Mouse (Mus musculus) hindbrain, embryonic 11.5 days (tissue): ENCODE results near the gene Itgb3bp. TPM values are rescaled to one million over a fixed set of nuclear protein-coding genes. Genes with fewer than 3 reads are reported as not detected.

Source experiments
- ATAC-seq: fragments of 200-750 bp; cut with Nextera tagmentation; 2 replicates; pipeline ENCODE4 v1.8.0; 2017; ENCODE audit warnings: mild to moderate bottlenecking, moderate TSS enrichment, moderate library complexity; ENCODE audit not compliant: low FRiP score
- DNase-seq: peaks from one replicate; pipeline ENCODE4 v3.0.0-alpha.2; 2015; ENCODE audit warnings: low spot score
- H3K27ac ChIP-seq: fragments of 300-500 bp; sonication (generic); 2 replicates; pipeline ENCODE4 v1.5.1; 2014; ENCODE audit warnings: mild to moderate bottlenecking, low read depth, low read length
- H3K27me3 ChIP-seq: fragments of 300-500 bp; sonication (generic); 2 replicates; pipeline ENCODE4 v1.6.1; 2014; ENCODE audit warnings: mild to moderate bottlenecking, low read length, moderate library complexity, mixed read lengths; ENCODE audit not compliant: control insufficient read depth, insufficient read depth
- H3K36me3 ChIP-seq: fragments of 300-500 bp; sonication (generic); 2 replicates; pipeline ENCODE4 v1.6.1; 2014; ENCODE audit warnings: mild to moderate bottlenecking, low read length, moderate library complexity, mixed read lengths; ENCODE audit not compliant: control insufficient read depth, insufficient read depth
- H3K4me1 ChIP-seq: fragments of 300-500 bp; sonication (generic); replicated peaks from 2 replicates; pipeline ENCODE4 v1.6.1; 2014; ENCODE audit warnings: low read length, mixed read lengths; ENCODE audit not compliant: control insufficient read depth, insufficient read depth
- H3K4me2 ChIP-seq: fragments of 300-500 bp; sonication (generic); replicated peaks from 2 replicates; pipeline ENCODE4 v1.6.1; 2014; ENCODE audit warnings: mild to moderate bottlenecking, low read depth, low read length
- H3K4me3 ChIP-seq: fragments of 300-500 bp; sonication (generic); 2 replicates; pipeline ENCODE4 v1.5.1; 2014; ENCODE audit warnings: low read depth, low read length
- H3K9ac ChIP-seq: fragments of 300-500 bp; sonication (generic); 2 replicates; pipeline ENCODE4 v1.6.1; 2014; ENCODE audit warnings: low read depth, low read length
- H3K9me3 ChIP-seq: fragments of 300-500 bp; sonication (generic); 2 replicates; pipeline ENCODE4 v1.6.1; 2016; ENCODE audit warnings: low read length; ENCODE audit not compliant: control insufficient read depth
- WGBS: fragments of 180-500 bp; shearing (Covaris S2); extraction: QIAGEN DNeasy Blood & Tissue Kit; methylation state at CpG from one replicate; pipeline ENCODE4 v1.1.7; 2014; 5-methylcytosine and 5-hydroxymethylcytosine counted together
- polyA plus RNA-seq: library from polyadenylated mRNA; unstranded; fragments of >200 nt; fragmentation: Nextera tagmentation; extraction: Ambion mirVana; gene quantifications from 2 replicates; pipeline ENCODE4 v1.2.1, GENCODE M21; 2014

The Itgb3bp gene
- polyA plus RNA-seq, 1 experiment from 2014 or later: 48.1 TPM

DNA sequence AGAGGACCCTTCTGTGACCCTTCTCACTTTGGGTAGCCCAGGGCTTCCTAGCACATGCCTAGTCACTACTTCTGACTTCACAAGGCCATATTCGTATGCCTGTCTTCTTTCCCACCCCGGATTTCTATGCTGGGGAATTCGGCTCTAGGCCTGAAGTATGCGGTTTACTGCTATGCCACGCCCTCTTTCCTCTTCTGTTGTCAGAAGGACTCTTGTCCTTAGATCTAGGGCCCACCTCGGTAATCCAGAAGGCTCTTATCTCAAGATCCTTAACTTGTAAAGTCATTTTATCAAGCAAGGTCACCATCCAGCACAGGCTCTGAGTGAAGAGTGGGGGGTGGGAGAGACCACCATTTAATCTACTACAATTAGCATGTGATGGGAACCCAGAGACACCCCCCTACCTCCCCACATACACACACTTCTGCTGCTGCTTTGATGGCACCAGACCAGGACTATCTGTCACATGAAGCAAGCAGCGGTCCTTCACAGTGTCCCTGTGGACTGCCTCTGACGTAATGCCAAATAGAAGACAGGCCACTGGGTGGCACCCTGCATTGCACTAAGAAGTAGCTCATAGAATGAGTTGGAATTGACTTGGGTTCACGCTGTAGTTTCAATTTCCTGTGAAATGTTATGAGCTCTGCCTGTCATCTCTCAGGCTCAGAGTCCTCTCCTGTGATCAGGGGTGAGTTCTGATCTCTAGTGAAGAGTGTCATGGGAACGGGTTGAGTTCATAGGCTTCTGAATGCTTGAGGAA, 12.2 kb upstream of the Itgb3bp start:
- H3K9ac ChIP-seq: no peak overlapping the region
- H3K27me3 ChIP-seq: no peaks in the 10 kb centered on the region
- H3K4me3 ChIP-seq: no peak overlapping the region
- no peak overlapping the region for H3K4me2 ChIP-seq
- no peaks in the 10 kb centered on the region for H3K9me3 ChIP-seq
- no peak for DNase-seq
- H3K27ac ChIP-seq: no peak overlapping the region
- 83% methylated on average over 10 of the region's 10 CpGs for WGBS
- H3K4me1 ChIP-seq: no peaks in the 10 kb centered on the region
- no peak for ATAC-seq
- no peaks in the 10 kb centered on the region for H3K36me3 ChIP-seq

DNA sequence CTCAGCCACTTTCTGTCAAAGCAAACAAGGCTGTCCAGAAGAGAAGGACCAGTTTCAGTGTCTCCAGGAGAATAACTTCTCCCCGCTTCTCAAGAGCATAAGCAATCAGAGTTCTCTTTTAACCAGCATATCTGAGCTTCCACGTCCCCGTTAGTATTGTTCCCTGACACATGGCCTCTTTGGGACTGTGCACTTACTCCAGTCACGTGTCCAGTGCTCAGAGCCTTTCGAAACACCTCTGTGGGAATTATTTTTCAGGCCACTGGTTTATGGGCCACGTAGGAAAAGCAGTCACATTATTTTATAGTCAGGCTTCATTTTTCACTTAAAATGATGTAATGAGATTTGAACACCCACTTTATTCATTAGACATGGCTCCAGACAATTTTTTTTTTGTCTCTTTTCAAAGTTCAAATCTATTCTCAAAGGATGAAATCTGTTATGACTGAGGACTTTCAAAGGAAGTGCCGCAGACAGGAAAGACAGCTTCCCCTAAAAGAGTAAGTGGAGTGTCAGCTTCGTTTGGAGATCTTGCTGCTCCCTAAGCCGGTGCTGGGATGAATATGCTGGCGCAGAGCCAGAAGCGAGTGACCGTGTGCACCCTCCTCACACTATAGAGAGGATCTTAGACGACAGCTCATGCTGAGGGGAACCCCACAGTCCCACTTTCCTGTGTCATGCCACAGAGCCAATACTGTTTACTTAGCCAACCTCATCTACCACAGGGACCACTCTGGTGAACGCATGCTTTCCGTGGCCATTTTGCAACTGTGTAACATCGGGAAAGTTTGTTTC, 10.3 kb upstream of the Itgb3bp start:
- Histone ChIP-seq H3K27ac (no peak overlapping the region), H3K4me2 (no peak overlapping the region), H3K36me3 (no peaks in the 10 kb centered on the region), H3K4me1 (no peaks in the 10 kb centered on the region), H3K4me3 (no peak overlapping the region), H3K9ac (no peak overlapping the region), H3K27me3 (no peaks in the 10 kb centered on the region), H3K9me3 (no peaks in the 10 kb centered on the region)
- ATAC-seq: no peak
- WGBS: 74% methylated on average over 16 of the region's 16 CpGs
- DNase-seq: no peak

DNA sequence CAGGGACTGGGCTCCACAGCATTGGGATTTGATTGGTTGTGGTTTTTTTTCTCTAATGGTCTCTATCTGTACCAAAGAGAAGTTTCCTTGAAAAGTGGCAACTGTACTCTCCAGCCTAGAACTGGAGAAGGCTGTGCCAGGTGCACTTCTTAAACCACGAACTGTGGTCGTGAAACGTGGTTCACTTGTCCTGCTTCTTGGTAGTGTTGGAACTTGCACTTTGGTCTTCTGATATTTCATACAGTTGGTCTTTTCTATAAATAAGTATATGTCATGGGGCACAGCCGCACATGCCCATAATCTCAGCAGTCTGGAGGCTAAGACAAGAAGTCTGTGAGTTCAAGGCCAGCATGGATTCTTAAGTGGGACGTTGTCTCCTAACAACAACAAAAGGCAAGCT, 6.7 kb upstream of the Itgb3bp start:
- DNase-seq (no peak), ATAC-seq (no peak)
- no peak overlapping the region for H3K9ac ChIP-seq
- H3K9me3 ChIP-seq: no peaks in the 10 kb centered on the region
- no peaks in the 10 kb centered on the region for H3K27me3 ChIP-seq
- H3K36me3 ChIP-seq: no peaks in the 10 kb centered on the region
- H3K27ac ChIP-seq: no peak overlapping the region
- no peak overlapping the region for H3K4me3 ChIP-seq
- H3K4me2 ChIP-seq: no peak overlapping the region
- WGBS: 92% methylated on average over 5 of the region's 5 CpGs
- no peaks in the 10 kb centered on the region for H3K4me1 ChIP-seq

DNA sequence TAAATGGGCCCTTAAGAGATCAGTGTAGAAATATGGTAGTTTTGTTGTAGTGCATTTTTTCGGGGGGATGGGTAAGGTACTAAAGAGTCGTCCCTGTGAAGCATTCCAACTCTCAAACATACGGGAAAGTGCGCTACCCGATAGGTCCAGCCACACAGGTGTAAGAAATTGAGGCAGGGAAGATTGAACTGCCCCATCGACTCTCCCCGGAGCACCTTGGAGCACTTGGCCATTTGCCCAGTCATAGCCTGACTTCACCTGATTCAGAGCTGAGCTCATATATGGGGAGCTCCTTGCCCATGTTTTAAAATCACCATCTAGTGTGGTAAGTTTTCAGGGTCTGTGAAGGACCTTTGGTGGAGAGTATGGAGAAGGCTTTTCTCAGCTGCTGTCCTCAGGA, 5.2 kb upstream of the Itgb3bp start:
- H3K9ac ChIP-seq: no peak overlapping the region
- H3K4me3 ChIP-seq: no peak overlapping the region
- 95% methylated on average over 7 of the region's 7 CpGs for WGBS
- no peak overlapping the region for H3K27ac ChIP-seq
- DNase-seq (no peak), ATAC-seq (no peak)
- H3K4me2 ChIP-seq: no peak overlapping the region
- H3K9me3 ChIP-seq: no peaks in the 10 kb centered on the region
- no peaks in the 10 kb centered on the region for H3K27me3 ChIP-seq
- no peaks in the 10 kb centered on the region for H3K36me3 ChIP-seq
- no peaks in the 10 kb centered on the region for H3K4me1 ChIP-seq

DNA sequence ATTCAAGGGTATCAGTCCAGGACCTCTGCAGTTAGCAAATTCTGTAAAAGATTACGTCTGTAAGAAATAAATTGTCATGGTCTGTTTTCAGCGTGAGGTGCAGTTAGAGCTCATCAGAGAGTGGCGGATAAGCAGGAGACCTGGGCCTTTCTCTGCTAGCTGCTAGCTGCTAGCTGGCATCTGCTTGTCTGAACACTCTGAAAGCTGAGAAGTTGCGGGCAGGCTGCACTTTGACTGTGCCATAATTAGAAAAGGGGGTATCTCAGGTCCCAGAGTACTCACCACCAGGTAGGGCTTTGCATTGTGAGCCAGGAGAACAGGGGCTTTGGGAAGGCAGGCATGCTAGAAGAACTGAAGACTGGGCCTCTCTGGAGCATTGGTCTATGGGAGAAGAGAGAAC, 2.2 kb upstream of the Itgb3bp start:
- ATAC-seq (no peak), DNase-seq (no peak)
- no peaks in the 10 kb centered on the region for H3K27me3 ChIP-seq
- H3K27ac ChIP-seq: no peak overlapping the region
- no peak overlapping the region for H3K4me2 ChIP-seq
- H3K4me3 ChIP-seq: no peak overlapping the region
- 87% methylated on average over 4 of the region's 4 CpGs for WGBS
- H3K4me1 ChIP-seq: no peaks in the 10 kb centered on the region
- no peaks in the 10 kb centered on the region for H3K36me3 ChIP-seq
- no peak overlapping the region for H3K9ac ChIP-seq
- H3K9me3 ChIP-seq: no peaks in the 10 kb centered on the region

DNA sequence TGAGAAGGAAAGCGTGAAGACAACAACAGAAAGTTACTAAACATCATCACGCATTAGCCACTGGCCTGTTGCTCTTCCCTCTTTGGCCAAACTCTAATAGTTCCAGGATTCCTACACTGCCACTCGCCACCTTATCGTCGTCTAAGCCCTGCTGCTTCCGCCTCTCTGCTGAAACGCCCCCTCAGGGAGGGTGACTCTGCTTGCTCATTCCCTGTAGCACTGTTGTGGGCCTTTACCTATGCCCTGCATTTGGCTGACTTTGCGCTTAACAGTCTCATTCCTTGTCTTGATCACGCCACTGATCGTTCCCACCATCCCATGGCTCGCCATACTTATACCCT, 1.6 kb upstream of the Itgb3bp start:
- no peaks in the 10 kb centered on the region for H3K4me1 ChIP-seq
- H3K4me2 ChIP-seq: no peak overlapping the region
- no peak overlapping the region for H3K27ac ChIP-seq
- H3K36me3 ChIP-seq: no peaks in the 10 kb centered on the region
- H3K4me3 ChIP-seq: no peak overlapping the region
- 70% methylated on average over 11 of the region's 11 CpGs for WGBS
- DNase-seq (no peak), ATAC-seq (no peak)
- H3K9ac ChIP-seq: no peak overlapping the region
- H3K9me3 ChIP-seq: no peaks in the 10 kb centered on the region
- H3K27me3 ChIP-seq: no peaks in the 10 kb centered on the region

DNA sequence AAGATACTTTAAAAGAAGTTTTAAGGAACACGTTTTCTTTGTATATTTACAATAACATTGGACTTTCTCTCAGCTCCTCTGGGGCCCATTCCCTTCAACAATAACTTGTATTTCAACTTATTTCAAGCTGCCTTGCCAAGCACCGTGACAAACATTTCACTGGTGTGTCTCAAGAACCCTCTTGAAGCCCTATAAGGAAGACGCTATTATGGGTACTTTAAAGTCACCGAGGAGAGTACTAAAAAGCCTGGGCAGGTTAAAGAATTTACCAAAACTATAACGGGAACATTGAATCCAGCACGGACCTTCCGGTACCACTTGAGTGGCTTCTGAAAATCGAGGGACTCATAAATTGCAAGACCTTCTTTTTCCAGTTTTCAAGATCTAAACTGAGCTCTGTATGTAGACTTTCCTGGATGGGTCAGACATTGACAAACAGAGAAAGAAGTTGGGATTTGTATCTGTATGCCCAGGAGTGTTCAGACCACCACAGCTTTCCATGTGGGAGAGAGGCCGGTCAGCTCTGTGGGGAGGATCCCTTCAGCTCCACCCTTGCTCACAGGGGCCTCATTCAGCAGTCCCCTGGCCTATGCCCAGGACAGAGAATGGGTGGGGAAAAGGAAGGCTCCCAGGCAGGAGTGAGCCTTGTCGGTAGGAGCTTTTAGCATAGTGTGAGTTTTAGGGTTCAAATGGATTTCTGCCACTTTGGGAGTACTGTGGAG, 1.1 kb upstream of the Itgb3bp start:
- Histone ChIP-seq H3K9ac (no peak overlapping the region), H3K27me3 (no peaks in the 10 kb centered on the region), H3K4me1 (no peaks in the 10 kb centered on the region), H3K4me2 (no peak overlapping the region; the same call in 1 of the 2 replicates), H3K9me3 (no peaks in the 10 kb centered on the region), H3K4me3 (no peak overlapping the region), H3K36me3 (no peaks in the 10 kb centered on the region), H3K27ac (no peak overlapping the region)
- 51% methylated on average over 10 of the region's 10 CpGs for WGBS
- DNase-seq (no peak), ATAC-seq (no peak)

DNA sequence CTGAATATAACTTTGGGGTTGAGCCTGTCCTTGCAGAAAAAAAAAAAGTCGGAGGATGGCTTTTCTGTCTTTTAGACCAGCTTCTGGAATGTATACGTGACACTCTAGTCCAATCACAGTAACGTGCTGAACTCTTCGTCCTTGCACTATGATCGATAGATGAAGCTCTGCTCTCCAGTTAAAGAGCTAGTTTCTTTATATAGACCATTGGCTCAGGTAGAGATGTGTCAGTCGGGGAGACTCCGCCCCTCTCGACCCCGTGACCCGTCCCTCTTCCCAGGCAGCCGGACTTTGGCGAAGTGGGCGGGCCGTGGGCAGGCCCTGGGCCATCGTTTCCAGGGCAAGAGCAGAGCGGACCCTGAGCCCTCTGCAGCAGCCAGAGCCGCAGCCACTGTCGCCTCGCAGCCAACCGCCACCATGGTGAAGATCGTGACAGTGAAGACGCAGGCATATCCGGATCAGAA, 432 bp downstream of the Itgb3bp start, which contains the start of gene Pgm1:
Gene Pgm1, plus strand, starts transcription at position 266 of the 464 bp plus-strand sequence.
- no peaks in the 10 kb centered on the region for H3K27me3 ChIP-seq
- 7% methylated on average over 23 of the region's 23 CpGs for WGBS
- H3K4me3 ChIP-seq: peak within 1 kb of the TSS; percentile 61
- no peaks in the 10 kb centered on the region for H3K4me1 ChIP-seq
- peak within 1 kb of the TSS; percentile 72 for H3K27ac ChIP-seq
- ATAC-seq (peak; percentile 89), DNase-seq (peak; percentile 71)
- no peaks in the 10 kb centered on the region for H3K36me3 ChIP-seq
- H3K9me3 ChIP-seq: no peaks in the 10 kb centered on the region
- H3K9ac ChIP-seq: peak within 1 kb of the TSS; percentile 63
- peak within 1 kb of the TSS; percentile 95 for H3K4me2 ChIP-seq
